ENCODE assay signal across 8 mouse cellular contexts in the genomic region with DNA sequence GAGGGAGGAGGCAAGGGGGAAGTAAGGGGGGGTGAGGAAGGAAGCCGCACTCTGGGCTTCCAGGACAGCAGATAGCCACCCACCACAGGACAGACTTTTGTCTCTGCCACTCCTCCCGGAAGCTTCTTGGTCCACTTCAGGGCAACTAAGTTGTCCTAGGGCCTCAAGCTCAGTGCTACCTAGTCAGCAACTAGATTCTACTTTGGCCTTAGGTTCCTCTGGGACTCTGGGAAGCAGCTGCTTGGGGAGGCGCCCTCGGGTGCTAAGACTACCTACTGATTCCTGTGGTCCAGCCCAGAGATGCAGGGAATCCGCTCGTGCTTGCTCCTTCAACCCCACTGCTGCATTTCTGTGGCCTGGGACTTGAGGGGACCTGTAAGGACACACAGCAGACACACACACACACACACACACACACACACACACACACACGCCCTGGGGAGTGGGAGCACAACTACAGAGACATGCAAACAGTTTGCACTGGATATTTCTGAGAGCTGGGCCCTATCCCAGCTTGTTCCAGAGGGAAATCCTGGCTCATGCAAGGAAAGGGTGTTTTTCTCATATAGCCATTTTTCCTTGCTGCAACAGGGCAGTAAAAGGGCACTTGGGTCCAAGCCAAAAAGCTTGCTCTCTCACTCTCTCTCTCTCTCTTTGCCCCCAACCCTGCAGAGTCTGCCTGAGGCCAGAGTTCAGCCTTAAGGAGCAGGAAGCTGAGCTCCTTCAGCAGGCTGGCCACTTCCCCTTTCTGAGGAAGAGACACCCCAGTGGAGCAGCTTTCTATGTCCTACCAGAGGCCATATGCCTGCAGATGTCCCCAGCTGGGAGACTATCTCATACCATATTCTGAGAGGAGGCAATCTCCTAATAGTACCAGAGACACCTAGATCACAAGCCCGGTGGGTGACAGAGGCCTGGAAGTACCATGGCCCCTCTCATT. TPM values are rescaled to one million over a fixed set of nuclear protein-coding genes. Genes with fewer than 3 reads are reported as not detected.
DNase-seq lines count a peak whose midpoint lies in the region; ATAC-seq and TF ChIP-seq lines count a peak whose summit lies in the region.

No protein-coding gene starts in this region.

- peaks cover 44 to 48% of the 10 kb centered on the region in 2 experiments for H3K4me1 ChIP-seq in CH12.LX (ENCODE audit: control insufficient read depth in 1 of 2, insufficient read depth in 2 of 2)
- peaks cover 23% of the 10 kb centered on the region for H3K4me1 ChIP-seq in embryonic fibroblast, embryonic 13.5 days (ENCODE audit: control insufficient read depth, insufficient read depth, low read length)
- peaks cover 56% of the 10 kb centered on the region for H3K4me1 ChIP-seq in intestine, embryonic 15.5 days (replicated peaks)
- H3K4me1 ChIP-seq in liver, postnatal 0 days (ENCODE audit: insufficient read depth) = peaks cover 36% of the 10 kb centered on the region
- peaks cover 31% of the 10 kb centered on the region for H3K4me1 ChIP-seq in neural tube, embryonic 12.5 days

- no peak for DNase-seq in frontal cortex, postnatal 25 days (ENCODE audit: low spot score in 2 of 2)
- peak; percentile 68 for DNase-seq in CH12.LX (ENCODE audit: extremely low read depth)
- peak; percentile 56 for DNase-seq in liver, postnatal 0 days
- DNase-seq in frontal cortex, adult 2 months (ENCODE audit: extremely low spot score in 1 of 2, low spot score in 1 of 2) = no peak

- no peak overlapping the region for H3K9ac ChIP-seq in CH12.LX (ENCODE audit: insufficient read depth, low read depth)
- peak overlapping the region; percentile 34 for H3K9ac ChIP-seq in intestine, embryonic 15.5 days
- peak overlapping the region; percentile 35 for H3K9ac ChIP-seq in liver, postnatal 0 days (replicated peaks)
- no peak overlapping the region; the same call in 1 of the 2 replicates for H3K9ac ChIP-seq in neural tube, embryonic 12.5 days

- TF ChIP-seq POLR2A in CH12.LX (IDR thresholded peaks at IDR 0.05; ENCODE audit: low read depth, low read length) = no peak
- no peak for TF ChIP-seq POLR2A in embryonic fibroblast, embryonic 13.5 days (IDR thresholded peaks at IDR 0.05; ENCODE audit: low read depth, low read length)

- peak; percentile 20; the same call in 1 of the 2 replicates for ATAC-seq in frontal cortex, adult (ENCODE audit: low TSS enrichment)
- peak; percentile 35 for ATAC-seq in intestine, embryonic 15.5 days
- ATAC-seq in liver, postnatal 0 days = peak; percentile 51
- peak; percentile 27 for ATAC-seq in neural tube, embryonic 12.5 days (ENCODE audit: low FRiP score, low read depth)

- peak overlapping the region; percentile 30 for H3K4me2 ChIP-seq in CH12.LX (ENCODE audit: insufficient read depth, low read depth, poor library complexity, severe bottlenecking)
- peak overlapping the region; percentile 50 for H3K4me2 ChIP-seq in intestine, embryonic 15.5 days (replicated peaks)
- peak overlapping the region; percentile 45 for H3K4me2 ChIP-seq in liver, postnatal 0 days (ENCODE audit: low read depth, low read length)
- H3K4me2 ChIP-seq in neural tube, embryonic 12.5 days (replicated peaks) = peak overlapping the region; percentile 43

- no peaks in the 10 kb centered on the region for H3K36me3 ChIP-seq in CH12.LX (replicated peaks in 1 of 2; ENCODE audit: control insufficient read depth in 1 of 2, insufficient read depth in 1 of 2, low read length in 1 of 2)
- no peaks in the 10 kb centered on the region for H3K36me3 ChIP-seq in intestine, embryonic 15.5 days
- H3K36me3 ChIP-seq in liver, postnatal 0 days (replicated peaks; ENCODE audit: insufficient read depth, low read length) = no peaks in the 10 kb centered on the region
- no peaks in the 10 kb centered on the region for H3K36me3 ChIP-seq in neural tube, embryonic 12.5 days

- WGBS in intestine, embryonic 15.5 days = 38% methylated on average over 8 of the region's 8 CpGs
- 33% methylated on average over 8 of the region's 8 CpGs for WGBS in liver, postnatal 0 days (ENCODE audit: insufficient replicate concordance)
- 75% methylated on average over 8 of the region's 8 CpGs for WGBS in neural tube, embryonic 12.5 days

- H3K79me2 ChIP-seq in CH12.LX (replicated peaks; ENCODE audit: control insufficient read depth, extremely low read depth, insufficient read depth, poor library complexity, severe bottlenecking) = no peaks in the 10 kb centered on the region

- no peak overlapping the region for H3K4me3 ChIP-seq in CH12.LX (replicated peaks in 1 of 3; ENCODE audit: low read depth in 2 of 3, low read length in 2 of 3, poor library complexity in 1 of 3)
- H3K4me3 ChIP-seq in embryonic fibroblast, embryonic 13.5 days (ENCODE audit: insufficient read depth, low read length) = no peak overlapping the region
- H3K4me3 ChIP-seq in intestine, embryonic 15.5 days (replicated peaks) = no peak overlapping the region
- H3K4me3 ChIP-seq in liver, postnatal 0 days (ENCODE audit: low read depth, low read length) = no peak overlapping the region
- H3K4me3 ChIP-seq in neural tube, embryonic 12.5 days = no peak overlapping the region

- peaks cover 25% of the 10 kb centered on the region for H3K27me3 ChIP-seq in CH12.LX (replicated peaks)
- H3K27me3 ChIP-seq in intestine, embryonic 15.5 days (replicated peaks) = no peaks in the 10 kb centered on the region
- no peaks in the 10 kb centered on the region for H3K27me3 ChIP-seq in liver, postnatal 0 days (ENCODE audit: insufficient read depth, low read length)
- no peaks in the 10 kb centered on the region for H3K27me3 ChIP-seq in neural tube, embryonic 12.5 days (replicated peaks)

- peak overlapping the region; percentile 22 for H3K27ac ChIP-seq in CH12.LX (ENCODE audit: insufficient read depth, low read depth)
- H3K27ac ChIP-seq in embryonic fibroblast, embryonic 13.5 days (ENCODE audit: insufficient read depth, low read length) = peak overlapping the region; percentile 98
- H3K27ac ChIP-seq in intestine, embryonic 15.5 days = peak overlapping the region; percentile 98
- H3K27ac ChIP-seq in liver, postnatal 0 days (ENCODE audit: low read depth) = peak overlapping the region; percentile 78
- H3K27ac ChIP-seq in neural tube, embryonic 12.5 days = peak overlapping the region; percentile 54

- H3K9me3 ChIP-seq in CH12.LX (replicated peaks; ENCODE audit: low read length) = no peaks in the 10 kb centered on the region
- H3K9me3 ChIP-seq in intestine, embryonic 15.5 days = no peaks in the 10 kb centered on the region
- no peaks in the 10 kb centered on the region for H3K9me3 ChIP-seq in liver, postnatal 0 days (ENCODE audit: low read length)
- H3K9me3 ChIP-seq in neural tube, embryonic 12.5 days = no peaks in the 10 kb centered on the region

- dilution Hi-C loops in CH12.LX (cut with MboI; ENCODE audit: extremely low pct_ligation_motif_present, extremely low pct_unique_long_range_greater_than_20kb, low sequenced_read_pairs) = no loop called here

- TF ChIP-seq RAD21 in CH12.LX (IDR thresholded peaks at IDR 0.05; ENCODE audit: low read depth, low read length) = no peak

- TF ChIP-seq CTCF in CH12.LX (conservative IDR thresholded peaks at IDR 0.05 in 1 of 2, IDR thresholded peaks at IDR 0.05 in 1 of 2; ENCODE audit: low read depth in 2 of 2, low read length in 2 of 2) = no peak
- TF ChIP-seq CTCF in embryonic fibroblast, embryonic 13.5 days (IDR thresholded peaks at IDR 0.05; ENCODE audit: borderline replicate concordance, insufficient read depth, low read length) = no peak
- no peak for TF ChIP-seq CTCF in liver, postnatal 0 days (IDR thresholded peaks at IDR 0.05; ENCODE audit: low read depth)

- TF ChIP-seq EP300 in CH12.LX (IDR thresholded peaks at IDR 0.05; ENCODE audit: low read length) = peak; percentile 75
- TF ChIP-seq EP300 in liver, postnatal 0 days (IDR thresholded peaks at IDR 0.05; ENCODE audit: low read depth) = no peak

- in situ Hi-C loops in CH12.LX (cut with MboI; ENCODE audit: low pct_ligation_motif_present, low pct_unique_long_range_greater_than_20kb, low sequenced_read_pairs) = loop anchor here (5.0 to 25.0 kb wide), 2 partner anchors 72 to 272 kb away; a partner anchor contains a TSS

TF ChIP-seq in CH12.LX, 34 proteins besides CTCF, POLR2A, EP300 and RAD21 (continues in another document):
- TF ChIP-seq ZC3H11A (IDR thresholded peaks at IDR 0.05; ENCODE audit: low read depth, low read length) = no peak
- TF ChIP-seq IRF4 (IDR thresholded peaks at IDR 0.05; ENCODE audit: low read depth, low read length) = peak; percentile 50; the same call in 1 of the 2 replicates
- TF ChIP-seq ELF1 (IDR thresholded peaks at IDR 0.05; ENCODE audit: low read depth, low read length) = peak; percentile 70
- TF ChIP-seq JUND (conservative IDR thresholded peaks at IDR 0.05; ENCODE audit: low read depth, low read length) = no peak
- no peak for TF ChIP-seq UBTF (IDR thresholded peaks at IDR 0.05; ENCODE audit: low read depth, low read length)
- TF ChIP-seq USF1 (IDR thresholded peaks at IDR 0.05; ENCODE audit: low read depth, low read length) = no peak
- 0 out of 2 replicates have a peak, but pooled peaks have one; percentile 38 for TF ChIP-seq SIN3A (IDR thresholded peaks at IDR 0.05; ENCODE audit: low read length)
- TF ChIP-seq ZMIZ1 (IDR thresholded peaks at IDR 0.05; ENCODE audit: low read depth, low read length) = no peak
- no peak for TF ChIP-seq GABPA (IDR thresholded peaks at IDR 0.05; ENCODE audit: insufficient replicate concordance, low read depth, low read length)
- 0 out of 2 replicates have a peak, but pooled peaks have one; percentile 6 for TF ChIP-seq ETS1 (conservative IDR thresholded peaks at IDR 0.05; ENCODE audit: low read depth, low read length)

RNA-seq across cellular contexts. Expression of a gene that starts 12.2 kb away (rescaled TPM):
- total RNA-seq in CH12.LX (2012; rRNA removed) = 9.9 and 10.1 TPM in 2 replicates
- 3.3 and 4.1 TPM in 2 replicates for total RNA-seq in CH12.LX (2014; rRNA removed)
- polyA plus RNA-seq in CH12.LX (2012; ENCODE audit: insufficient read length, low read depth) = 14.1 and 17.9 TPM in 2 replicates
- polyA plus RNA-seq in embryonic fibroblast, embryonic 13.5 days (2011; ENCODE audit: insufficient read length, low read depth, missing spikeins) = 88.4 and 106 TPM in 2 replicates
- polyA plus RNA-seq in intestine, embryonic 15.5 days (2015; fragmentation: Nextera tagmentation; extraction: Ambion mirVana) = 13.3 and 13.8 TPM in 2 replicates
- 3.5 and 3.7 TPM in 2 replicates for polyA plus RNA-seq in liver, postnatal 0 days (2015; fragmentation: Nextera tagmentation; extraction: Ambion mirVana)
- polyA plus RNA-seq in neural tube, embryonic 12.5 days (2016; fragmentation: Nextera tagmentation; extraction: Ambion mirVana) = 12.3 and 13.2 TPM in 2 replicates
- 76.4 and 78.3 TPM in 2 replicates for polyA plus RNA-seq in frontal cortex, adult 2 months (2012; rRNA removed)

RNA-seq across cellular contexts. Expression of a gene that starts 15.0 kb away (rescaled TPM):
- total RNA-seq in CH12.LX (2012; rRNA removed) = 42.1 and 45.0 TPM in 2 replicates
- 24.1 and 31.0 TPM in 2 replicates for total RNA-seq in CH12.LX (2014; rRNA removed)
- polyA plus RNA-seq in CH12.LX (2012; ENCODE audit: insufficient read length, low read depth) = 35.7 and 36.4 TPM in 2 replicates
- 19.8 and 21.1 TPM in 2 replicates for polyA plus RNA-seq in embryonic fibroblast, embryonic 13.5 days (2011; ENCODE audit: insufficient read length, low read depth, missing spikeins)
- 64.1 and 74.9 TPM in 2 replicates for polyA plus RNA-seq in intestine, embryonic 15.5 days (2015; fragmentation: Nextera tagmentation; extraction: Ambion mirVana)
- polyA plus RNA-seq in liver, postnatal 0 days (2015; fragmentation: Nextera tagmentation; extraction: Ambion mirVana) = 23.1 and 24.7 TPM in 2 replicates
- polyA plus RNA-seq in neural tube, embryonic 12.5 days (2016; fragmentation: Nextera tagmentation; extraction: Ambion mirVana) = 87.5 and 89.3 TPM in 2 replicates
- 41.0 and 42.9 TPM in 2 replicates for polyA plus RNA-seq in frontal cortex, adult 2 months (2012; rRNA removed)

Comparison
In these comparisons a context has a peak if more than half of its experiments do, and no peak if none do; other contexts are left out.
1. DNase-seq: peak in CH12.LX (single experiment) and liver, postnatal 0 days (single experiment); none in frontal cortex, postnatal 25 days (0 of 2) and frontal cortex, adult 2 months (0 of 2).
2. H3K27ac ChIP-seq: peak in every context shown above with its lines; median percentile 98 in embryonic fibroblast, embryonic 13.5 days; 98 in intestine, embryonic 15.5 days; 78 in liver, postnatal 0 days; 54 in neural tube, embryonic 12.5 days; 22 in CH12.LX.
3. H3K9ac ChIP-seq: peak in intestine, embryonic 15.5 days (single experiment) and liver, postnatal 0 days (single experiment); none in CH12.LX (single experiment) and neural tube, embryonic 12.5 days (single experiment).
4. Peak in every context shown above with its lines, with median percentiles within 50 percentile points of each other: ATAC-seq and H3K4me2 ChIP-seq.